Mouse (Mus musculus): Measurements from ENCODE around the gene Gm21973. TPM values are rescaled to one million over a fixed set of nuclear protein-coding genes. Genes with fewer than 3 reads are reported as not detected.

Gm21973 gene
- polyA plus RNA-seq, 1 experiment from 2014 or later = not detected

- WGBS = 34% methylated on average over 7 of the region's 7 CpGs
These were observed 96.1 kb downstream of the Gm21973 start for GRCm38 (mm10) chr15:10421138-10421784.

GRCm38 (mm10) chr15:10421785-10422144 is 96.6 kb downstream of the Gm21973 start:
- H3K27ac ChIP-seq (replicated peaks; ENCODE audit: low read depth, low read length) = no peak overlapping the region
- no peak for ATAC-seq (ENCODE audit: insufficient number of reproducible peaks, low FRiP score, low TSS enrichment, low read depth)

More at GRCm38 (mm10) chr15:10421138-10421784, 96.1 kb downstream of the Gm21973 start:
- Histone ChIP-seq H3K4me2 (ENCODE audit: low read depth, severe bottlenecking) (no peak overlapping the region), H3K4me1 (ENCODE audit: control insufficient read depth, insufficient read depth, low read length) (no peaks in the 10 kb centered on the region), H3K27me3 (ENCODE audit: control insufficient read depth, insufficient read depth, low read length) (no peaks in the 10 kb centered on the region), H3K36me3 (ENCODE audit: control insufficient read depth, insufficient read depth, low read length) (no peaks in the 10 kb centered on the region), H3K9me3 (ENCODE audit: control insufficient read depth, low read length) (no peaks in the 10 kb centered on the region), H3K4me3 (ENCODE audit: low read depth, low read length) (no peak overlapping the region), H3K9ac (ENCODE audit: low read length) (no peak overlapping the region), H3K27ac (replicated peaks; ENCODE audit: low read depth, low read length) (no peak overlapping the region)
- no peak for DNase-seq (ENCODE audit: low spot score)
- ATAC-seq (ENCODE audit: insufficient number of reproducible peaks, low FRiP score, low TSS enrichment, low read depth) = no peak

More at GRCm38 (mm10) chr15:10421785-10422144, 96.6 kb downstream of the Gm21973 start:
- Histone ChIP-seq H3K9ac (ENCODE audit: low read length) (no peak overlapping the region), H3K36me3 (ENCODE audit: control insufficient read depth, insufficient read depth, low read length) (no peaks in the 10 kb centered on the region), H3K4me1 (ENCODE audit: control insufficient read depth, insufficient read depth, low read length) (no peaks in the 10 kb centered on the region), H3K4me3 (ENCODE audit: low read depth, low read length) (no peak overlapping the region), H3K27me3 (ENCODE audit: control insufficient read depth, insufficient read depth, low read length) (no peaks in the 10 kb centered on the region), H3K9me3 (ENCODE audit: control insufficient read depth, low read length) (no peaks in the 10 kb centered on the region), H3K4me2 (ENCODE audit: low read depth, severe bottlenecking) (no peak overlapping the region)
- no peak for DNase-seq (ENCODE audit: low spot score)
- WGBS = 76% methylated on average over 1 of the region's 1 CpGs

Other genes with a start within 250 kb of the Gm21973 start
- gene Prlr, start 148.1 kb upstream of the Gm21973 start, polyA plus RNA-seq (2014; fragmentation: Nextera tagmentation; extraction: Ambion mirVana) = 0.04 and 0.17 TPM in 2 replicates
- not detected in 2 replicates for gene Agxt2, start 33.2 kb downstream of the Gm21973 start, polyA plus RNA-seq (2014; fragmentation: Nextera tagmentation; extraction: Ambion mirVana)
- gene Dnajc21, start 145.1 kb downstream of the Gm21973 start, polyA plus RNA-seq (2014; fragmentation: Nextera tagmentation; extraction: Ambion mirVana) = 18.3 and 20.8 TPM in 2 replicates
- 146 and 162 TPM in 2 replicates for gene Brix1, start 160.6 kb downstream of the Gm21973 start, polyA plus RNA-seq (2014; fragmentation: Nextera tagmentation; extraction: Ambion mirVana)
- 33.6 and 39.1 TPM in 2 replicates for gene Rad1, start 160.6 kb downstream of the Gm21973 start, polyA plus RNA-seq (2014; fragmentation: Nextera tagmentation; extraction: Ambion mirVana)
- gene Ttc23l, start 233.3 kb downstream of the Gm21973 start, polyA plus RNA-seq (2014; fragmentation: Nextera tagmentation; extraction: Ambion mirVana) = not detected in 2 replicates